Mouse (Mus musculus): ENCODE data around the gene Tanc2. TPM values are rescaled to one million over a fixed set of nuclear protein-coding genes. Genes with fewer than 3 reads are reported as not detected.
A peak's percentile ranks its signal among the peaks of the same experiment; 100 is the strongest.

The Tanc2 gene
- total and polyA plus RNA-seq, 2 experiments from 2014 or later = 37.3 to 136 TPM

DNA sequence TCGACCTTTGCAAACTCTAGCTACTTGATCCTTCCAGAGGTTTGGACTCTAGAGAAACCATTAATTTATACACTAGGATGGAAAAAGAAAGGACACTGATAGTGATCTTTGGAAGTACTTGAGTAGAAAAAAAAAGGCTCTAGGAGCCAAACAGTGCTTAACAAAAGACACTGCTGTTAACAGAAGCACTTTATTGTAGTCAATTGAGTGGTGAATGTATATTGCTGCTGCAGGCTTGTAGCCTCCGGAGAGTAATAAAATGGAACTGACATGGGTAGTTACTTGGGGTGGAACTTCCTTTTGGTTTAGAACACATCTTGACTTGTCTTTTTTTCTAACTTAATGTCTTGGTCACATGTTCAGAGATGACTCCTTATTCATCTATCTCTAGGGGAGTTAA lies 319.8 kb downstream of the Tanc2 start:
- no peak overlapping the region for H3K9ac ChIP-seq (replicated peaks; ENCODE audit: low read length, poor library complexity, severe bottlenecking)

DNA sequence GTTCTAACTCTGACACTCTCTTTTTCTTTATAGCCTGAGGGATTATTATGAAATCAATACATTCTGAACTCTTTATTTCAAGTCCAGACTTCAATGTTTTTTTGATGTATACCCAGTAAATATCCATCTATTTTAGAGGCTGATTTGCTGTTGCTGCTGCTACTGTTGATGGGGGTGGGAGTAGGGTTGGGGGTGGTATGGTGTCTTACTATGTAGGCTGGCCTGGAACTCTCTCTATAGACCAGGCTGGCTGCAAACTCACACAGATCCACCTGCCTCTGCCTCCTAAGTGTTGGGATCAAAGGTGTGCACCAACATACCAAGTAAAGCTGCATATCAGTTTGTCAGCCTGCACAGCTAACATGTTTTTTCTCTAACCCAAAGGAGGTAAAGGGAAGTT lies 321.4 kb downstream of the Tanc2 start:
- Histone ChIP-seq H3K4me2 (ENCODE audit: low read depth, low read length, poor library complexity, severe bottlenecking) (no peak overlapping the region), H3K27me3 (ENCODE audit: insufficient read depth, low read length) (no peaks in the 10 kb centered on the region), H3K4me3 (ENCODE audit: low read depth, low read length) (no peak overlapping the region), H3K4me1 (ENCODE audit: insufficient read depth, low read length) (no peaks in the 10 kb centered on the region), H3K27ac (ENCODE audit: low read depth, low read length) (no peak overlapping the region), H3K9ac (replicated peaks; ENCODE audit: low read length, poor library complexity, severe bottlenecking) (no peak overlapping the region), H3K36me3 (ENCODE audit: insufficient read depth, low read length) (peaks cover 29% of the 10 kb centered on the region), H3K9me3 (ENCODE audit: low read length) (no peaks in the 10 kb centered on the region)
- no peak for TF ChIP-seq CTCF (IDR thresholded peaks at IDR 0.05)
- no peak for DNase-seq (ENCODE audit: low spot score)
- no peak for ATAC-seq (ENCODE audit: low FRiP score)

More for the DNA sequence above, 319.8 kb downstream of the Tanc2 start:
- Histone ChIP-seq H3K4me1 (ENCODE audit: insufficient read depth, low read length) (no peaks in the 10 kb centered on the region), H3K36me3 (ENCODE audit: insufficient read depth, low read length) (peaks cover 23% of the 10 kb centered on the region), H3K27ac (ENCODE audit: low read depth, low read length) (no peak overlapping the region), H3K4me2 (ENCODE audit: low read depth, low read length, poor library complexity, severe bottlenecking) (no peak overlapping the region), H3K9me3 (ENCODE audit: low read length) (no peaks in the 10 kb centered on the region), H3K4me3 (ENCODE audit: low read depth, low read length) (no peak overlapping the region), H3K27me3 (ENCODE audit: insufficient read depth, low read length) (no peaks in the 10 kb centered on the region)
- no peak for TF ChIP-seq CTCF (IDR thresholded peaks at IDR 0.05)
- ATAC-seq (ENCODE audit: low FRiP score) (no peak), DNase-seq (ENCODE audit: low spot score) (no peak)
- WGBS = 80% methylated on average over 2 of the region's 2 CpGs

DNA sequence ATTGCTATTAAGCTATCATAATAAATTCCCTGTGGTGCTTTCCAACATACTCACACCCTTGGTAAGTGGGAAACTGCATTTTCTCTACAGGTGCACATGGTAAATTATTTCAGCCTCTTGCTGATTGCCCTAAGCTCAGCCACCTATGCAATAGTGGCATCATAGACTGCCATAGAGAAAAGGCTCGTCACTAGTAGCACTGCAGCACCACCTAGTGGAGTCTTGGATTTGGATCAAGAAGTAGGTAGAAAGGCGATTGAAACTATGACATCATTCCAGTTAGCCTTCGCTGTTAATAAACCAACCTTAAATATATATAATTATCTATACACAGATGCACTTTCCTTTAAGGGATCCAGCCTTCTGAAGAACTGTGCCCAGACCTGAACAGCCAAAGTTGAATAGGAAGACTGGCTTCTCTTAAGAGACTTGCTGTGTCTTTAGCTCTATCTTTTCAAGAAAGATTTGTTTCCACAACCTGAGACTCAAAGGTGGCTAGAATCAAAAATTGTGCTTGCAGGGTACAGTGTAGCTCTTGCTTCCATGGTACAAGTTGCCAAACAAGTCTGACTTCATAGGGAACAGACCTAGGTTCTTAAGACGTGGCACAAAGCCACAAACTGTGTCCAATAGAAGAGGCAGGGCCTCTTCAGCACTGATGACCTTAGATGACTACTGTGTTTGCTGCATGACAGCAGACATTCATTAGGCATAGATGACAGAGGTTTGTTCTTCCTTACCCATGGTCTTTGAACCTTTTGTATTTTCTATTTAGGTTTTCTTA lies 322.0 kb downstream of the Tanc2 start:
- H3K27ac ChIP-seq (ENCODE audit: low read depth, low read length) = no peak overlapping the region
- peak; percentile 92 for DNase-seq (ENCODE audit: low spot score)
- H3K9ac ChIP-seq (replicated peaks; ENCODE audit: low read length, poor library complexity, severe bottlenecking) = no peak overlapping the region
- no peaks in the 10 kb centered on the region for H3K9me3 ChIP-seq (ENCODE audit: low read length)
- H3K36me3 ChIP-seq (ENCODE audit: insufficient read depth, low read length) = peaks cover 34% of the 10 kb centered on the region
- ATAC-seq (ENCODE audit: low FRiP score) = no peak
- peak; percentile 93 for TF ChIP-seq CTCF (IDR thresholded peaks at IDR 0.05)
- no peaks in the 10 kb centered on the region for H3K4me1 ChIP-seq (ENCODE audit: insufficient read depth, low read length)
- H3K4me3 ChIP-seq (ENCODE audit: low read depth, low read length) = no peak overlapping the region
- no peak overlapping the region for H3K4me2 ChIP-seq (ENCODE audit: low read depth, low read length, poor library complexity, severe bottlenecking)
- WGBS = 36% methylated on average over 4 of the region's 4 CpGs
- H3K27me3 ChIP-seq (ENCODE audit: insufficient read depth, low read length) = no peaks in the 10 kb centered on the region

DNA sequence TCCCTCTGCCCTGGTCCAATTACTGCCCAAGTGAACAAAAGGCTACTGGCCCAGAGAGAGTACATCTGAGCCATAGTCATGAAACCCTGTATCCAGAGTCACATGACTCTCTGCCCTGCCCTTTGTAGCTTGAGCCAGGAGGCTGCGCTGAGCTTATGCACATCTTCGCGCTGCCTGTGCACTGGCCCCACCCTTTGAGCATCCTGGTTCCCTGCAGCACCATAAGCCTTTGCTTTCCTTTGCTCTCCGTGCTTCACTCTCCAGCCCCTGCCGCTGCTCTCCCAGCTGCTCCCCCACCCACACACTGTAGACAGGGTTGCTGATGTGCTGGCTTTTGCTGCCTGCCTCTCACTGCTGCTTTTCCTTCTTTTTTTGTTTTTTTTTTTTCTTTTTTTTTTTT lies 323.8 kb downstream of the Tanc2 start:
- Histone ChIP-seq H3K36me3 (ENCODE audit: insufficient read depth, low read length) (peaks cover 42% of the 10 kb centered on the region), H3K4me3 (ENCODE audit: low read depth, low read length) (no peak overlapping the region), H3K4me2 (ENCODE audit: low read depth, low read length, poor library complexity, severe bottlenecking) (no peak overlapping the region), H3K27me3 (ENCODE audit: insufficient read depth, low read length) (no peaks in the 10 kb centered on the region), H3K9me3 (ENCODE audit: low read length) (no peaks in the 10 kb centered on the region), H3K4me1 (ENCODE audit: insufficient read depth, low read length) (no peaks in the 10 kb centered on the region), H3K27ac (ENCODE audit: low read depth, low read length) (no peak overlapping the region), H3K9ac (replicated peaks; ENCODE audit: low read length, poor library complexity, severe bottlenecking) (no peak overlapping the region)
- WGBS = 44% methylated on average over 5 of the region's 5 CpGs
- no peak for ATAC-seq (ENCODE audit: low FRiP score)
- TF ChIP-seq CTCF (IDR thresholded peaks at IDR 0.05) = no peak
- DNase-seq (ENCODE audit: low spot score) = no peak

DNA sequence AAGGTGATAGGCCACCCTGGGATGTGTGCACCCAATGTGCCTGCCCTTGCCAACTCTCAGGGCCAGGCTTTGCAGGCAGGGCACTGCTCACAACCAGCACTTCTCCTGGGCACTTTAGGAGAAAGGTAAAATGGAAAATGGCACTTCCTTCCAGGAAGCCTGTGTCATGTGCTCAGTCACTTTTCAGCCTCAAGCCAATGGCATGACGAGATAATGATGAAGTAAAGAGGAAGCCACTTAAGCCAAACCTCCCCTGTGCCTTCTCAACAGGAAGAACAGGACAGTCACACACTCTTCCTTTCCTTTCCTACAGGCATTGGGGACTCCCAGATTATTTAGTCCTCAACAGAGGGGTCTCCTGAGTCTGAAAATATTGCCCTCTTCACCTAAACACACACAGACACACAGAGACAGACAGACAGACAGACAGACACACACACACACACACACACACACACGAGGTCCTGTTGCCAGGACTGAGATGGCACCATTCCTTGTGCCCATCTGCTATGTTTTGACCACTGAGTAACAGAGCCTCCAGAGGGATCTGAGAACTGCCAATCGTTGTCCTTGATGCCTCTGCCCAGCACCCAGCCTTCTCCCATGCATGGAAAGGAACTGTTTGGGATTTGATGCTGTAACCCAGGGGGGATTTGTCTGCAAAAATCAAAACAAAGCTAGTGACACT lies 330.5 kb downstream of the Tanc2 start:
- WGBS = 68% methylated on average over 3 of the region's 3 CpGs
- no peak for TF ChIP-seq CTCF (IDR thresholded peaks at IDR 0.05)
- peaks cover 59% of the 10 kb centered on the region for H3K36me3 ChIP-seq (ENCODE audit: insufficient read depth, low read length)
- H3K9me3 ChIP-seq (ENCODE audit: low read length) = no peaks in the 10 kb centered on the region
- no peak for ATAC-seq (ENCODE audit: low FRiP score)
- no peak overlapping the region for H3K4me3 ChIP-seq (ENCODE audit: low read depth, low read length)
- H3K27me3 ChIP-seq (ENCODE audit: insufficient read depth, low read length) = no peaks in the 10 kb centered on the region
- H3K9ac ChIP-seq (replicated peaks; ENCODE audit: low read length, poor library complexity, severe bottlenecking) = no peak overlapping the region
- no peak overlapping the region for H3K27ac ChIP-seq (ENCODE audit: low read depth, low read length)
- no peak for DNase-seq (ENCODE audit: low spot score)
- no peaks in the 10 kb centered on the region for H3K4me1 ChIP-seq (ENCODE audit: insufficient read depth, low read length)
- H3K4me2 ChIP-seq (ENCODE audit: low read depth, low read length, poor library complexity, severe bottlenecking) = no peak overlapping the region

DNA sequence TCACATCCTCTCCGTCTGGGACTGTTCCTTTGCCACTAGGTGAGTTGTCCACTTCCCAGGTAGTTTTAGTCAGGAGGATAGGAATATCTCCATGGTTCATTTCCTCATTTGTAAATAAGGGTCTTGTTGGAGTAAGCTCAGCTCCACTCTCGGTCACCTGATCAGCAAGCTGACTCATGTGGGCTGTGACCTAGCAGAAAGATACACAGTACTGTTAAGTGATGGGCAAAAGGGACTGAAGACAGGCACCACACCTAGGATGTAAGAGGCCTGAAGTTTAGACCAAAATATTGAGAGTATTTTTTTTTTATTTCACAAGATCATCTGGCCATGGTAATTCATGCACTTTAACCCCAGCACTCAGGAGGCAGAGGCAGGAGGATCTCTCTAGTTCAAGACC lies 331.1 kb downstream of the Tanc2 start:
- Histone ChIP-seq H3K4me2 (ENCODE audit: low read depth, low read length, poor library complexity, severe bottlenecking) (no peak overlapping the region), H3K9ac (replicated peaks; ENCODE audit: low read length, poor library complexity, severe bottlenecking) (no peak overlapping the region), H3K27ac (ENCODE audit: low read depth, low read length) (no peak overlapping the region), H3K27me3 (ENCODE audit: insufficient read depth, low read length) (no peaks in the 10 kb centered on the region), H3K9me3 (ENCODE audit: low read length) (no peaks in the 10 kb centered on the region), H3K4me1 (ENCODE audit: insufficient read depth, low read length) (no peaks in the 10 kb centered on the region), H3K4me3 (ENCODE audit: low read depth, low read length) (no peak overlapping the region), H3K36me3 (ENCODE audit: insufficient read depth, low read length) (peaks cover 61% of the 10 kb centered on the region)
- 86% methylated on average over 2 of the region's 2 CpGs for WGBS
- no peak for TF ChIP-seq CTCF (IDR thresholded peaks at IDR 0.05)
- ATAC-seq (ENCODE audit: low FRiP score) = no peak
- DNase-seq (ENCODE audit: low spot score) = no peak
